Mouse (Mus musculus) heart, postnatal 0 days (tissue): ENCODE results near the gene Camsap2. TPM values are rescaled to one million over a fixed set of nuclear protein-coding genes. Genes with fewer than 3 reads are reported as not detected.

Source experiments
- ATAC-seq: fragments of 200-750 bp; cut with Nextera tagmentation; 2 replicates; pipeline ENCODE4 v1.8.0; 2017; ENCODE audit warnings: low read depth, moderate number of reproducible peaks, moderate library complexity; ENCODE audit not compliant: insufficient read depth
- DNase-seq: peaks from one replicate; pipeline ENCODE4 v3.0.0-alpha.2; 2016; ENCODE audit warnings: low spot score
- H3K27ac ChIP-seq: fragments of 300-500 bp; sonication (generic); 2 replicates; pipeline ENCODE4 v1.5.1; 2014; ENCODE audit warnings: low read depth, mild to moderate bottlenecking
- H3K27me3 ChIP-seq: fragments of 300-500 bp; sonication (generic); 2 replicates; pipeline ENCODE4 v1.6.1; 2014; ENCODE audit warnings: low read length, mixed read lengths; ENCODE audit not compliant: control insufficient read depth, insufficient read depth
- H3K36me3 ChIP-seq: fragments of 300-500 bp; sonication (generic); replicated peaks from 2 replicates; pipeline ENCODE4 v1.6.1; 2014; ENCODE audit warnings: low read length, mixed read lengths; ENCODE audit not compliant: control insufficient read depth, insufficient read depth
- H3K4me1 ChIP-seq: fragments of 300-500 bp; sonication (generic); 2 replicates; pipeline ENCODE4 v1.6.1; 2014; ENCODE audit warnings: antibody characterized with exemption; ENCODE audit not compliant: control insufficient read depth, insufficient read depth
- H3K4me2 ChIP-seq: fragments of 300-500 bp; sonication (generic); 2 replicates; pipeline ENCODE4 v1.6.1; 2014; ENCODE audit warnings: low read depth, mild to moderate bottlenecking, low read length, moderate library complexity
- H3K4me3 ChIP-seq: fragments of 300-500 bp; sonication (generic); 2 replicates; pipeline ENCODE4 v1.5.1; 2014; ENCODE audit warnings: low read depth, low read length
- H3K9ac ChIP-seq: fragments of 300-500 bp; sonication (generic); replicated peaks from 2 replicates; pipeline ENCODE4 v1.6.1; 2014; ENCODE audit warnings: low read depth, low read length, mixed read lengths
- H3K9me3 ChIP-seq: fragments of 300-500 bp; sonication (generic); replicated peaks from 2 replicates; pipeline ENCODE4 v1.6.1; 2016; ENCODE audit warnings: low read length; ENCODE audit not compliant: control insufficient read depth
- CTCF ChIP-seq: IDR thresholded peaks from 2 replicates; pipeline ENCODE4 v1.5.1; 2016; ENCODE audit warnings: antibody characterized with exemption, control low read depth, low read depth
- EP300 ChIP-seq: IDR thresholded peaks from 2 replicates; pipeline ENCODE4 v1.6.1; 2016; ENCODE audit warnings: antibody characterized with exemption, low read depth
- WGBS: fragments of 180-500 bp; shearing (Covaris S2); extraction: QIAGEN DNeasy Blood & Tissue Kit; methylation state at CpG from one replicate; pipeline ENCODE4 v1.1.7; 2014; 5-methylcytosine and 5-hydroxymethylcytosine counted together
- polyA plus RNA-seq: library from polyadenylated mRNA; unstranded; fragments of >200 nt; fragmentation: Nextera tagmentation; extraction: Ambion mirVana; gene quantifications from 2 replicates; pipeline ENCODE4 v1.2.1, GENCODE M21; 2015
- total RNA-seq: library from RNA; depleted of rRNA; stranded (reverse); fragments of >200 nt; gene quantifications from 2 replicates; pipeline ENCODE4 v1.2.3, GENCODE M21; 2014; ENCODE audit warnings: low replicate concordance

The Camsap2 gene
- total and polyA plus RNA-seq, 2 experiments from 2014 or later, result 4.5 to 16.4 TPM

DNA sequence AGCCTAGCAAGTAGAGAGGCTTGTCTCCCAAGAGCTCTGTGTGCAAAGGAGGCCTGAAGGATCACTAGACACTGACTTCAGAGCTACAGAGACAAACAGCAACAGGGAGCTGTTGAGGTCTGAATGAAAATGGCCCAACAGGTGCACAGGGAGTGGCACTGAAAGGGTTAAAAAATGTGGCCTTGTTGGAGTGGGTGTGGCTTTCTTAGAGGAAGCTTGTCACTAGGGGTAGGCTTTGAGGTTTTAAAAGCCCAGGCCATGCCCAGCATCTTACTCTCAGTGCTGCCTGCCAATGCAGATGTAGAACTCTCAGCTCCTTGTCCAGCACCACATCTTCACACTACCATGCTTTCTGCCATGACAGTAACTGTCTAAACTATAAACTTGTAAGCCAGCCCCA, 29.6 kb downstream of the Camsap2 start:
- DNase-seq (no peak), ATAC-seq (no peak)
- Histone ChIP-seq H3K9me3 (no peaks in the 10 kb centered on the region), H3K36me3 (no peaks in the 10 kb centered on the region), H3K4me3 (no peak overlapping the region), H3K27me3 (no peaks in the 10 kb centered on the region), H3K4me2 (no peak overlapping the region), H3K27ac (no peak overlapping the region), H3K9ac (no peak overlapping the region), H3K4me1 (no peaks in the 10 kb centered on the region)
- TF ChIP-seq CTCF (no peak), EP300 (no peak)

DNA sequence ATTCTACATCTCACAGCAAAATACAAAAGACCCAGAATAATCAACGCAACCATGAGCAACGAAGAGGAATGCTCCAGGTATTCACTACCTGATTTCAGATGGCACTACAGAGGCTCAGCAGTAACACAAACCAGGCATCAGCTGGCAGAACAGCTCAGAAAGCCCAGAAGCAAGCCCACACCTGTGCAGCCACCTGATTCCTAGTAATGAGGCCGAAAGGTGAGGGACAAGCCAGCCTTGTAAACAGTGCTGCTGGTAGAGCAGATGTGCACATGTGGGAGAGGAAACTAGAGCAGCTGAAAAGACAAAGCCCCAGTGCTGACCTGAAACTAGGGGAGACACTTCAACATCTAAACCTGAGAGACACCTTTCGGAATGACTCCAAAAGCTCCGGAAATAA, 36.7 kb downstream of the Camsap2 start:
- 93% methylated on average over 5 of the region's 5 CpGs for WGBS
- no peak overlapping the region for H3K9ac ChIP-seq
- ATAC-seq, result no peak

DNA sequence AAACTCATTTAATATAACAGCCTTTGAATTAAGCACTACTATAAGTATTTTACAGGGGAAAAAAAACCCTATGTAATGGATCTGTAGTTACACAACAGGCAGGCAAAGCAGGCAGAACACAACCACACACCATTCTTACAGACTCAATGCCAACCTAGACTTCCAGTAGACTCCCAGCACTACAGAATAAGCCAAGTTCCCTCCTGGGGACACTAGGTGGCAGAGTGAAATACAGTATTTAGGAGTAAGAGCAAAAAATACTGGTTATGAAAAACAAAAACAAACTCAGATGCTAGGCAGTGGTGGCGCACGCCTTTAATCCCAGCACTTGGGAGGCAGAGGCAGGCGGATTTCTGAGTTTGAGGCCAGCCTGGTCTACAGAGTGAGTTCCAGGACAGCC, 39.5 kb downstream of the Camsap2 start:
- WGBS, result 60% methylated on average over 3 of the region's 3 CpGs
- ATAC-seq, result peak; percentile 62; the same call in 1 of the 2 replicates
- Histone ChIP-seq H3K9ac (no peak overlapping the region), H3K27me3 (no peaks in the 10 kb centered on the region), H3K4me2 (no peak overlapping the region), H3K9me3 (no peaks in the 10 kb centered on the region), H3K36me3 (peaks cover 11% of the 10 kb centered on the region), H3K4me1 (no peaks in the 10 kb centered on the region), H3K27ac (no peak overlapping the region), H3K4me3 (no peak overlapping the region)
- DNase-seq, result peak; percentile 65
- TF ChIP-seq CTCF (peak; percentile 71), EP300 (no peak)

More for the DNA sequence above, 36.7 kb downstream of the Camsap2 start:
- Histone ChIP-seq H3K4me1 (no peaks in the 10 kb centered on the region), H3K4me3 (no peak overlapping the region), H3K4me2 (no peak overlapping the region), H3K36me3 (no peaks in the 10 kb centered on the region), H3K27me3 (no peaks in the 10 kb centered on the region), H3K9me3 (no peaks in the 10 kb centered on the region), H3K27ac (no peak overlapping the region)
- TF ChIP-seq CTCF (no peak), EP300 (no peak)
- no peak for DNase-seq

DNA sequence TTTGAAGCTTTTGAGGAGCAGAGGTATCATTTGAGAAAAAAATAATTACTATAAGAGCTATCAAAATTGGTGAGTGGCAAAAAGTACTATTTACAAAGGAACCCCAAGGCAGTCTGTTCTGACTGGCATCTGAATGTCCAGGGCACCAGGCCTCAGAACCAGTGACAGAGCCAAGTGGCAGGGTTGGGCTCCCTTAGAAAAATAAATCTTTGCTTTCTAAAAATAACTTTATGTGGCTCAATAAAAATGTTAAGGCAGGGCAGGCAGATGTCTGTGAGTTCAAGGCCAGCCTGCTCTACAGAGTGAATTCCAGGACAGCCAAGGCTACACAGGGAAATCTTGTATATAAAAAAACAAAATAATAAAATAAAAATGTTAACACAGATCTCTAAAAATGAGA, 51.9 kb downstream of the Camsap2 start:
- ATAC-seq, result no peak
- Histone ChIP-seq H3K36me3 (peaks cover 6% of the 10 kb centered on the region; the same call in 1 of the 2 replicates), H3K27ac (no peak overlapping the region), H3K4me1 (no peaks in the 10 kb centered on the region), H3K9me3 (no peaks in the 10 kb centered on the region), H3K27me3 (no peaks in the 10 kb centered on the region), H3K9ac (no peak overlapping the region), H3K4me3 (no peak overlapping the region), H3K4me2 (no peak overlapping the region)
- TF ChIP-seq EP300 (no peak), CTCF (no peak)
- DNase-seq, result no peak

DNA sequence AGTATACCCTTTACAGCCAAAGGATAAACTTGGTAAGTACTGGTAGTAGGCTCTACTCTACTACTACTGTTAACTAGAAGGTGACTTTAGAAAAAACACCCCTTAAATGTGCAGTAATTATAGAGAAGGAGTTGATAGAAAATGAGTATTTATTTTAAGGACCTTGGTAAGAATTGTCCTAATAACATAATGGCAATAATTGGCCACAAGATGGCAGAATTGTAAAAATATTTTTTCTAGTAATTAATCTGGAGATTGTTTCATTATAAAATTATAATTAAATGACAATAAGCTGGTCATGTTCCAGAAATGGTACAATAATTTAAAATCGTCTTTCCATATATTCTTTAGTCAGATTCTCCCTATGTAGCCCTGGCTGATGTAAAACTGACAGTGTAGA, 56.1 kb downstream of the Camsap2 start:
- Histone ChIP-seq H3K36me3 (peaks cover 13% of the 10 kb centered on the region), H3K9ac (no peak overlapping the region), H3K9me3 (no peaks in the 10 kb centered on the region), H3K27ac (no peak overlapping the region), H3K27me3 (no peaks in the 10 kb centered on the region), H3K4me1 (no peaks in the 10 kb centered on the region), H3K4me2 (no peak overlapping the region), H3K4me3 (no peak overlapping the region)
- no peak for ATAC-seq
- WGBS, result 54% methylated on average over 1 of the region's 1 CpGs
- no peak for TF ChIP-seq EP300
- peak; percentile 6; the same call in 1 of the 2 replicates for TF ChIP-seq CTCF
- no peak for DNase-seq

DNA sequence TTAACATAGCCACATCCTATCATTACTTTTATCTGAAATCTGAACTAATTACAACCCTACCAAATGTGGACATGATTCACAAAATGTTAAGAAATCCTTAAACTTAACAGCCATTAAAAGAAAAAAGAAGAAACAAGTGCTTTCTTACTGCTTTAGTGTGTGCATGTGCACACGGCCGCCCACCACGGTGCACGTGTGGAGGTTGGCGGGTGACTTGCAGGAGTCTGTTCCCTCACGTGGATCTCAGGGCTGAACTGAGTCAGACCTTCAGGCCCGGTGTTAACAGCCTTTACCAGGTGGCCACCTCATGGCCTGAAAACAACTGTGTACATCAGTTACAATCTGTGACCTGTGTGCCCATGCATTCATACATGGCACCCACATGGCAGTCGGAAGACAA, 68.5 kb downstream of the Camsap2 start:
- no peak for ATAC-seq
- no peaks in the 10 kb centered on the region for H3K9me3 ChIP-seq
- H3K4me3 ChIP-seq, result no peak overlapping the region
- H3K4me1 ChIP-seq, result no peaks in the 10 kb centered on the region
- H3K9ac ChIP-seq, result no peak overlapping the region
- peaks cover 90% of the 10 kb centered on the region for H3K36me3 ChIP-seq
- no peak for DNase-seq
- H3K27ac ChIP-seq, result no peak overlapping the region
- no peak overlapping the region for H3K4me2 ChIP-seq
- H3K27me3 ChIP-seq, result no peaks in the 10 kb centered on the region
- 90% methylated on average over 8 of the region's 8 CpGs for WGBS
- TF ChIP-seq CTCF, result no peak
- no peak for TF ChIP-seq EP300
